Mouse (Mus musculus) ES-Bruce4 (cell line): ENCODE data around the gene Tmem108.

ENCODE experiments used
- EP300 ChIP-seq: IDR thresholded peaks from 2 replicates; pipeline ENCODE4 v1.6.1; 2011; ENCODE audit warnings: low read depth, low read length; ENCODE audit not compliant: insufficient read depth
- POLR2A ChIP-seq: IDR thresholded peaks from one replicate; pipeline ENCODE4 v1.8.1; 2011; ENCODE audit warnings: low read length; ENCODE audit not compliant: insufficient read depth

GRCm38 (mm10) chr9:103580186-103580585 lies 181.5 kb downstream of the Tmem108 start:
- TF ChIP-seq EP300 (no peak), POLR2A (no peak)
